Mouse (Mus musculus): ENCODE measurements at regions not wholly inside any gene's neighbourhood (a gene's known extent, or its start where the extent isn't known, plus 50 kb on each side); places are given as distances from the start of the nearest gene placed in this dataset.

DNA sequence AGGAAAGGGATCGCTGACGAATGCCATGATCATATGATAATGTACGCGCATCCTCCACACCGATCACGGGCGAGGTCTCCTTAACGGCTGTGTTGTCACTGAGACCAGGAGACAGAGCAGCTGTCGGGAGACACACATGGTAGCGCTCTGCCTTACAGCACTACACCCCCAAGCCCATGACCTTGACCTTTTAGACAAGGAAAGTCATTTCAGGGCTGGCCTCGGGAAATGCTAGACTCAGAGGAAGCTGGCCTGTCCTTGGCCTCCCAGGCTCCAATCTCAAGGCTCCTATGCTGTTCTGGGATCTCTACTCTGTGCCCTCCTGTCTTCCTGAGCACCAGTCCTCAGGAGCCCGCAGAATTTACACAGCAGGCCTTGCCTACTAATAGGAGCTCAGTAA lies 112.9 kb upstream of the 1700012A03Rik start:
- TF ChIP-seq POLR2A (IDR thresholded peaks at IDR 0.05; ENCODE audit: borderline replicate concordance, control insufficient read depth, low read depth, low read length), result no peak
- TF ChIP-seq CTCF (IDR thresholded peaks at IDR 0.05; ENCODE audit: control insufficient read depth, insufficient read depth, low read length), result no peak

Data from bone marrow, adult 2 months (tissue).